Mouse (Mus musculus): ENCODE measurements around the gene Igsf8.

DNA sequence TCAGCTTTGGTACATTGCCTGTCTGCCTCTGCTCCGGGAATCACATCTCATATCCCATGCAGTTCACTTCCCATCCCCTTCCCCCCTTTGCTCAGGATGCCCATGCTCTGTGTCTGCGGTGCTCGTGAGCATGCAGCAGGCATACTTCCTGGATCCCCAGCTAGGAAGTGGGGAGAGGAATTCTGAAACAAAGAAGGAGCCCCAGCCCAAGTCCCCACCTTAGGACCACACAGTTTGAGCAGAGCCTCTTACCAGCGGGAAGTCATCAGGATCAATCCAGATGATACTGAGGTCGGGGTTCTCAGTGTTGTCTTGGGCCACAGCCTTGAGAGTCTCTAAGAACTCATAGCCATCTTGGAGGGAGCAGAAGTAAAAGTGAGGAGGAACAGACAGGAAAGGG is 48.7 kb upstream of the Igsf8 start:
- TF ChIP-seq CTCF (IDR thresholded peaks at IDR 0.05; ENCODE audit: borderline replicate concordance, insufficient read depth, low read length) (no peak), POLR2A (IDR thresholded peaks at IDR 0.05; ENCODE audit: low read depth, low read length) (no peak)

Data from embryonic fibroblast, embryonic 13.5 days (primary cell).